Mouse (Mus musculus): ENCODE measurements around the gene Zfp143.

DNA sequence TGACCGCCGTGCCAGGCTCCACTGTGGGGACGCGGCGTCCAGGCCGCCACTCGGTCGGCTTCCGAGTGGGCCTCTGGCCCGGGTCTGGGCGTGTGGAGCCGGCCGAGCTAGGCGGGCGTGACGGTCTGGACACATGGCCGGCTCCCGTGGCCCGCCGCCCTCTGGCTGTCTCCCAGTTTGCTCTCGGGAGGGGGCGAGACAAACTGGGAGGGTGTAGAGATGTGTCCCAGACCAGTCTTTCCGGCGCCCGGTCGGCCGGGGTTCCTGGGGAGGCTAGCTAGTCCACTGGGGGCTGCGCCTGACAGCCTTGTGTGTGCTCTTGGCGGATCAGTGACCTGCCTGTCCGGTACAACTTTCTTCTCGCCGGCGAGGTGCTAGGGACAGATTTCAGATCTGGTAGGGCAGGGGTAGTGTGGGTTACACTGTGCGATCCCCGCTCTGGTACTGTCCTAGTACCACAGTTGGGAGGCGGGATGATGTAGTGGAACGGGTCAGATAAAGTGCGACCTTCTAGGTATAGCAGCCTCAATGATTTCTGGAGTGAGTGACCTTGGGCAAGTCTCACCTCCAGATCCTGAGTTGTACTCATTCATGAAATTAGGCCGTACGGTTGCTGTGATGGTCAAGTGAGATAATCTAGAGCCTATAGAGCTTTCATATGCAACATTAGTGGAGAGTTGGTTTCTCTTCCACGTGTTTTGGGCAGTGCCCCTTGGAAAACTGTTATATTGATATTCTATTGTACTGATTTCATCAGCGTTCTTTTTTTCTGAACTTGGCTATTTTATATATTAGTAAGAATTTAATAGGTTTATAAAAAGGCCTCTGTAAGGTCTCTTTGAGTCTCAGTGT is 42.2 kb upstream of the Zfp143 start:
- TF ChIP-seq TAL1 (IDR thresholded peaks at IDR 0.05; ENCODE audit: low read length) (no peak), GATA1 (IDR thresholded peaks at IDR 0.05; ENCODE audit: low read length) (0 out of 2 replicates have a peak, but pooled peaks have one; percentile 27)
